Mouse (Mus musculus) intestine, embryonic 14.5 days (tissue): Measurements from ENCODE around the gene Srpr. TPM values are rescaled to one million over a fixed set of nuclear protein-coding genes. Genes with fewer than 3 reads are reported as not detected.

ENCODE experiments used
- ATAC-seq: fragments of 200-750 bp; cut with Nextera tagmentation; replicated peaks from 2 replicates; pipeline ENCODE4 v1.8.0; 2017; ENCODE audit warnings: low read depth, moderate number of reproducible peaks, moderate TSS enrichment, moderate library complexity; ENCODE audit not compliant: low FRiP score, low TSS enrichment
- DNase-seq: peaks from one replicate; pipeline ENCODE4 v3.0.0-alpha.2; 2018; ENCODE audit warnings: low spot score
- H3K27ac ChIP-seq: fragments of 300-500 bp; sonication (generic); 2 replicates; pipeline ENCODE4 v1.5.1; 2014; ENCODE audit warnings: low read depth, mild to moderate bottlenecking, control low read depth
- H3K27me3 ChIP-seq: fragments of 300-500 bp; sonication (generic); replicated peaks from 2 replicates; pipeline ENCODE4 v1.6.1; 2014; ENCODE audit warnings: low read length, control low read depth; ENCODE audit not compliant: control insufficient read depth, insufficient read depth
- H3K36me3 ChIP-seq: fragments of 300-500 bp; sonication (generic); 2 replicates; pipeline ENCODE4 v1.6.1; 2014; ENCODE audit warnings: low read length, control low read depth; ENCODE audit not compliant: control insufficient read depth, insufficient read depth
- H3K4me1 ChIP-seq: fragments of 300-500 bp; sonication (generic); replicated peaks from 2 replicates; pipeline ENCODE4 v1.6.1; 2014; ENCODE audit warnings: low read length, control low read depth, mixed read lengths; ENCODE audit not compliant: control insufficient read depth, insufficient read depth
- H3K4me2 ChIP-seq: fragments of 300-500 bp; sonication (generic); 2 replicates; pipeline ENCODE4 v1.6.1; 2014; ENCODE audit warnings: low read length
- H3K4me3 ChIP-seq: fragments of 300-500 bp; sonication (generic); 2 replicates; pipeline ENCODE4 v1.5.1; 2014; ENCODE audit warnings: low read depth, low read length, control low read depth, mixed read lengths
- H3K9ac ChIP-seq: fragments of 300-500 bp; sonication (generic); 2 replicates; pipeline ENCODE4 v1.6.1; 2014; ENCODE audit warnings: mild to moderate bottlenecking, low read length
- H3K9me3 ChIP-seq: fragments of 300-500 bp; sonication (generic); 2 replicates; pipeline ENCODE4 v1.6.1; 2016; ENCODE audit warnings: low read length, control low read depth; ENCODE audit not compliant: control insufficient read depth
- WGBS: fragments of 180-500 bp; shearing (Covaris S2); extraction: QIAGEN DNeasy Blood & Tissue Kit; methylation state at CpG from one replicate; pipeline ENCODE4 v1.1.7; 2014; 5-methylcytosine and 5-hydroxymethylcytosine counted together
- polyA plus RNA-seq: library from polyadenylated mRNA; unstranded; fragments of >200 nt; fragmentation: Nextera tagmentation; extraction: Ambion mirVana; gene quantifications from 2 replicates; pipeline ENCODE4 v1.2.1, GENCODE M21; 2014

Gene Srpr
- polyA plus RNA-seq: 132 TPM in 2 replicates

DNA sequence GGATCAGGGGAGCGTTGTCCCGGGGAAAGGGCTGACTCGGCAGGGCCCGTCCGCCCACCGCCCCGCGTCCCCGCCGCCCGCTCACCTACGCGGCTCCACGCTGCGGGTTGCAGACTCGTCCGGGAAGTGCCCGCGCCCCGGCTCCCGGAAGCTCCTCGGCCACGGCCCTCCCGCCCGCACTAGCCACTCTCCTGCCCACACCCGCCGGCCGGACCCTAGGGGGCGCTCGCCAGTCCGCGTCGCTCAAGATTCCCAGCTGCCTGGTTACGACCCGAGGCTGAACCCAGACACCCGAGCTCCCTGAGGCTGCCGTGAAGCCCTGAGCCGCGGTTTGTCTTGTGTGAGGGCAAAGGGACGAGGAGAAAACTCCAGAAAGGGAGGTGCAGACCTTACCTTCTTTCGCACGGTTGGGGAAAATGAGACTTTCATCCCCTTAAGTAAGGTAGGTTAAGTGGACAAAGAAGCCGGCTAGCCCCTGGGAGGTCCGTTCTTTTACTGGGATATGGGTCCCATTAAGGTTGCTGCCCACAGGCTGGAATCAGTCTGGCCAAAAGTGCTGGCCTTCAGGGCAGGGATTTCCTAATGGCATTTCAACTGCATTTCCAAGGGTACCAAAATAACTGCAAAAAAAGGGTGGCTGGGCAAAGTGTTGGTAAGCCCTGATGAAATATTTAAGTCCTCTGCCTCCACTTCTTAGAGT, at the start of gene Srpr, which contains the start of gene Tirap:
Gene Srpr (plus strand): TSS at position 404 of the 700 bp plus-strand sequence.
Gene Tirap (minus strand): TSS at position 520 of the 700 bp plus-strand sequence.
- ATAC-seq (peak; percentile 93), DNase-seq (peak; percentile 94)
- H3K27ac ChIP-seq: peak within 1 kb of the TSS; percentile 22; the same call in 1 of the 2 replicates
- no peaks in the 10 kb centered on the region for H3K9me3 ChIP-seq
- H3K9ac ChIP-seq: peak within 1 kb of the TSS; percentile 79
- H3K4me1 ChIP-seq: peaks cover 8% of the 10 kb centered on the region
- H3K4me2 ChIP-seq: peak within 1 kb of the TSS; percentile 85
- H3K27me3 ChIP-seq: no peaks in the 10 kb centered on the region
- WGBS: under 1% methylated on average over 39 of the region's 44 CpGs
- peak within 1 kb of the TSS; percentile 61 for H3K4me3 ChIP-seq
- H3K36me3 ChIP-seq: peaks cover 4% of the 10 kb centered on the region; the same call in 1 of the 2 replicates

DNA sequence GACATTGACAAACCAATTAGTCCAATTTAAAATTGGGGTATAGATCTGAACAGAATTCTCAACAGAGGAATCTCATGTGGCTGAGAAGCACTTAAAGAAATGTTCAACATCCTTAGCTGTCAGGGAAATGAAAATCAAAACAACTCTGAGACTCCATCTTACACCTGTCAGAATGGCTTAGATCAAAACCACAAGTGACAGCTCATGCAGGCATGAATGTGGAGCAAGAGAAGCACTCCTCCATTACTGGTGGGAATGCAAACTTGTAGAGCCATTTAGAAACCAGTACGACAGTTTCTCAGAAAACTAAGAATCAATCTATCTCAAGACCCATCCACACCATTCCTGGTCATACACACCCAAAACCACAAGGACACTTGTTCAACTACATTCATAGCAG, 47.1 kb upstream of the Srpr start:
- Histone ChIP-seq H3K4me3 (no peak overlapping the region), H3K9ac (no peak overlapping the region), H3K36me3 (no peaks in the 10 kb centered on the region), H3K4me1 (no peaks in the 10 kb centered on the region), H3K27ac (no peak overlapping the region), H3K9me3 (no peaks in the 10 kb centered on the region), H3K4me2 (no peak overlapping the region), H3K27me3 (no peaks in the 10 kb centered on the region)
- DNase-seq (no peak), ATAC-seq (no peak)
- WGBS: 86% methylated on average over 1 of the region's 1 CpGs

DNA sequence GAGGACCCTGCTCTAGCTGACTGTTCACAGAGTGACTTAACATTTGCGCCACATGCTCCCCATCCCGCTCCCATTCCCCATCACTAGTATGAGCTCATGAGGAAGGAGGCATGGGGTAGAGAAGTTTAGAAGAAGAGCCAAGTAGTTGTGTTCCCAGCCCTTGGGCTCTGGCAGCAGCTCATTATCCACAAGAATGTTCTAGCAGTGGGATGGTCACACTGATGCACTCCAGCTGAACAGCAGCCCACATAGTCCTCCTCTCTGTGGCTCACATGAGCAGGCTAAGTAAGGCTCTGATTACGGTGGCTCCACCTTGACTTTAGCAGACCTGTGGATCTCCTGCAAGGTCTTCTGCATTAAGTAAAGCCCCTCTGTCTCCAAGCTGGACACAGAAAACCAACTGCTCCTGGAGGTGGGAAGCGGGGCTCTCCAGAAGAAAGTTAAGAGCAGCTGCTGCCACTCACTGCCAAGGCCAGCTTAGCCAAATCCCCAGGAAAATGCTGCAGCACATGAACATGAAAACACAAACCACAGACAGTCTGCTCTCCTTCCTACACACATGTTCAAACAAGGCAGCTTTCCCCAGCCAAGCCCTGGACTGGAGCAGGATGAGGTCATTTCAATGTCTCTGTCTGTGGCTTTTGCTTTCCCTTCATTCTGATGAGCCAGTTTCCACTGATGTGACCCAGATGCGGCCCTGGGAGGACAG, 43.8 kb upstream of the Srpr start:
- Histone ChIP-seq H3K9ac (no peak overlapping the region), H3K27me3 (no peaks in the 10 kb centered on the region), H3K9me3 (no peaks in the 10 kb centered on the region), H3K4me3 (no peak overlapping the region), H3K27ac (no peak overlapping the region), H3K36me3 (no peaks in the 10 kb centered on the region), H3K4me1 (no peaks in the 10 kb centered on the region), H3K4me2 (no peak overlapping the region)
- WGBS: 87% methylated on average over 5 of the region's 5 CpGs
- no peak for ATAC-seq
- DNase-seq: no peak

DNA sequence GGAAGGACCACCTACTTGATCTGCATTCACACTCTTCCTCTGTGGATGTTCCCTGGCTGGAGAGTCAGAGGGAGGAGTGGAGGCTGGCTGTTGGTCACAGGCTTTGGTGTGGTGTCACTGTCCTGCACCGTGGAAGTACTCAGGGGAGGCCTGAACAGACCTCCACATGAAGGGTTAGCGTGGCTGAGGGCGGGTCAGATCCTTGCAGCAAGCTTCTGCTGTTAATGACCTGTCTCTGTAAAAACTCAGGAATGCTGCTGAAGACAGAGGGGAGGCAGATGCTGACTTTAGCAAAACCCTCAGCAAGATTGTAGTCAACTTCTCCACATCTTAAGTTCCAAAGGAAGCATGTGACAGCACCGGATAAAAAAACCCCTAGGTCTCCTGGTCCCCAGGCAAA, 43.1 kb upstream of the Srpr start:
- no peaks in the 10 kb centered on the region for H3K9me3 ChIP-seq
- ATAC-seq (no peak), DNase-seq (no peak)
- H3K27me3 ChIP-seq: no peaks in the 10 kb centered on the region
- WGBS: 65% methylated on average over 4 of the region's 4 CpGs
- no peak overlapping the region for H3K4me3 ChIP-seq
- H3K4me2 ChIP-seq: no peak overlapping the region
- no peaks in the 10 kb centered on the region for H3K36me3 ChIP-seq
- H3K4me1 ChIP-seq: no peaks in the 10 kb centered on the region
- no peak overlapping the region for H3K27ac ChIP-seq
- H3K9ac ChIP-seq: no peak overlapping the region

DNA sequence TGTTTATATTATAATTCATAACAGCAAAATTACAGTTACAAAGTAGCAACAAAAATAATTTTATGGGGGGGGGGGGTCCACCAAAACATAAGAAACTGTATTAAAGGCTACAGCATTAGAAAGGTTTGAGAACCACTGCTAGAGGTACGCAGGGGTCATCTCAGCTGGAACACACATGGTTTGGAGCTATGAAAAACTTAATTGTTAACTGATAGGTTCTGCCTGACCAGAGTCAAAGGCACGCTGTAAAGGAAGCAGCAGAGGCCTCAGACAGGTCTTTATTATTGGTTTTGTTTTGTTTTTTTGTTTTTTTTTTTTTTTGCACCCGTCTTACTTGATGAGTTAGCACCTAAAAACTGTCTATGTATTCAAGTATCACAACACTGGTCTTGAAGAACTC, 41.5 kb upstream of the Srpr start:
- Histone ChIP-seq H3K4me3 (no peak overlapping the region), H3K27me3 (no peaks in the 10 kb centered on the region), H3K4me1 (no peaks in the 10 kb centered on the region), H3K36me3 (0 out of 2 replicates have a peak, but pooled peaks cover 4% of the 10 kb centered on the region), H3K9me3 (no peaks in the 10 kb centered on the region), H3K27ac (no peak overlapping the region), H3K4me2 (no peak overlapping the region), H3K9ac (no peak overlapping the region)
- ATAC-seq: no peak
- no peak for DNase-seq
- 83% methylated on average over 3 of the region's 3 CpGs for WGBS

DNA sequence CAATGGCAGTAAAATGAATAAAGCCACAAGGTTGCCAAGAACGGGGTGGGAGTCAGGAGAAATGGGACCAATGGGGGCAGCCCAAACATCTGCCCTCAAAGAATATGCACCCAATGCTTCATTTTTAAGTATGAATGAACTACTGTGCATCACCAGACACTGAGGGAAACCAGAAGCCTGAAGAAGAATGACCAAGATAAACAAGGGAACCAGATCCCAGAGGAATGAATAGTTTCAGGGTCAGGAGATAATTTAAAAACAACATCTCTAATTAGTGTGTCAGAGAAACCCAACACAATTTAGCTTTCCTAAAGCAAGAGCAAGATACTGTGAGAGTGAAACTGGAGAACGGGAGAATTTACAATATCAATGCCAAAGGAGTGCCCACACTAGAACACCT, 39.3 kb upstream of the Srpr start:
- no peak overlapping the region for H3K4me2 ChIP-seq
- no peak overlapping the region for H3K9ac ChIP-seq
- WGBS: 33% methylated on average over 2 of the region's 2 CpGs
- H3K4me1 ChIP-seq: no peaks in the 10 kb centered on the region
- H3K9me3 ChIP-seq: no peaks in the 10 kb centered on the region
- no peak for ATAC-seq
- H3K27me3 ChIP-seq: no peaks in the 10 kb centered on the region
- no peak overlapping the region for H3K27ac ChIP-seq
- H3K36me3 ChIP-seq: 0 out of 2 replicates have a peak, but pooled peaks cover 4% of the 10 kb centered on the region
- H3K4me3 ChIP-seq: no peak overlapping the region
- DNase-seq: no peak

DNA sequence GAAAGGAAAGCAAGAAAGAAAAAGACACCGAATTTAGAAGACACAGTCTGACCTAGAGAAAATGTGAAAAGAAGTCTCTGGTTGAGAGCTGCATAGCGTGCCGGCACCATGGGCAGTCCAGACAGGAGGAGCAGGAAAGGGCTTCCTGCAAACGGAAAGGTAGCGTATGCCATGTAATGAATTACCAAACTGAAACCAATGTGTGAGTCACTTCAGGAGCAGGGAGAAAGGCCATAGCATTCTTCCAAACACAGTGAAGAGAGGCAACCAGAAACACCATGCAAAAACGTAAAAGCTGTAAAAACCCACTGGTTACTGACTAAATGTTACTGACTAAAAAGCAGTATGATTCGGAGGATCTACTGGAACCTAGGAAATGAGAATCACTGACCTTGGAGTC, 38.3 kb upstream of the Srpr start:
- Histone ChIP-seq H3K36me3 (0 out of 2 replicates have a peak, but pooled peaks cover 4% of the 10 kb centered on the region), H3K27me3 (no peaks in the 10 kb centered on the region), H3K9ac (no peak overlapping the region), H3K4me2 (no peak overlapping the region), H3K4me1 (no peaks in the 10 kb centered on the region), H3K4me3 (no peak overlapping the region), H3K27ac (no peak overlapping the region), H3K9me3 (no peaks in the 10 kb centered on the region)
- ATAC-seq (no peak), DNase-seq (no peak)
- 81% methylated on average over 7 of the region's 7 CpGs for WGBS

DNA sequence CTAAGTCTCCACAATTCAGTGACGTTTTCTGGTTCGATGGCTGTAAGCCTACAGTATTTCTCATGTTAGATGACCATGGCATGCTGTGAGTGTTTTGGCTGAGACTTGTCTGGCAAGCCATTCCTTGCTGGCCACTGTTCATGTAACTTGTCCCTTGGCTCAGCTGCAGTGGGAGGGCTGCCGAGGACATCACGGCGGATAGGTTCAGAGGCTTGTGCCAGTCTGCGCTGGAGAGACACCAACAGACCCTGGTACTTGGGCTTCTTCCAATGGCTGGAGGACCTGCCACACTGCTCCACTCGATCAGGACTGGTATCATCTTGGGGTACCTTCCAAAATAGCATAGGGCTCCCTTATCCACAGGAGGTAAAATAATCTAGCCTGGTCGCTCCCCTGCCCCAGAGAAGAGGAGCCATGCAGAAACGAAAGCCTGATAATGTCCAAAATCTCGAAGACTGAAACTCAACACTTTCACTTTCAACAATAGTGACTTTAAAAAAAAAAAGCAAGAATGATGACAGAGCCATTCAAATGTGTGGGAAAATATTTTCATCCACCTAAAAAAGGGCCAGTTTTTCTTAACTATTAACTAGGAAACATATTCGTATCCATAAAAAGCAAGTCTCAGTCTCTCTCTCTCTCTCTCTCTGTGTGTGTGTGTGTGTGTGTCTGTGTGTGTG, 36.8 kb upstream of the Srpr start:
- ATAC-seq (no peak), DNase-seq (no peak)
- no peaks in the 10 kb centered on the region for H3K9me3 ChIP-seq
- no peak overlapping the region for H3K4me3 ChIP-seq
- no peak overlapping the region for H3K9ac ChIP-seq
- 93% methylated on average over 11 of the region's 11 CpGs for WGBS
- no peak overlapping the region for H3K27ac ChIP-seq
- H3K36me3 ChIP-seq: 0 out of 2 replicates have a peak, but pooled peaks cover 4% of the 10 kb centered on the region
- no peaks in the 10 kb centered on the region for H3K27me3 ChIP-seq
- no peak overlapping the region for H3K4me2 ChIP-seq
- no peaks in the 10 kb centered on the region for H3K4me1 ChIP-seq
